Mouse (Mus musculus) cerebral cortex, adult 2 months (tissue): ENCODE results near the gene Olfr1469.

Experiments
- WGBS: fragments of 180-500 bp; shearing (Covaris S2); methylation state at CpG from one replicate; pipeline ENCODE4 v1.1.7; 2018; 5-methylcytosine and 5-hydroxymethylcytosine counted together

The Olfr1469 gene

DNA sequence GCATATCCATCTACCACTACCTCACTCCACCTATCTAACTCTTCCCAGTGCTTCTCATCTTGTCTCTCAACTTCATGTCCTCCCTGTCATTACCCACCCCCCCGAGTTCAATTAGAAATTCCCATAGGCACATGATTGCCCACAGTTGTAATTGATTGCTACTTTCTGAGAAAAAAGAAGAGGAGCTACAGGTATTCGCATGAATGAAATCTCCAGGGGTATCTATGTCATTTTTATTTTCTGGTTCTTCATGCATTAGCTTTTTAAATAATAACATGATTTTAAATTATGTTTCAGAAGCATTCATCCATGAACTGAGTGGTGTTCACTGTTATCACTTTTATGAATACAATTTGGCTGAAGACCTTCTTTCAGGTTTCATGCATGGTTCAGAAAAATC is at the start of gene Olfr1469:
Gene Olfr1469, plus strand, starts transcription at position 301 of the 400 bp plus-strand sequence.
- whole genome bisulfite sequencing: 81% methylated on average over 2 of the region's 2 CpGs

DNA sequence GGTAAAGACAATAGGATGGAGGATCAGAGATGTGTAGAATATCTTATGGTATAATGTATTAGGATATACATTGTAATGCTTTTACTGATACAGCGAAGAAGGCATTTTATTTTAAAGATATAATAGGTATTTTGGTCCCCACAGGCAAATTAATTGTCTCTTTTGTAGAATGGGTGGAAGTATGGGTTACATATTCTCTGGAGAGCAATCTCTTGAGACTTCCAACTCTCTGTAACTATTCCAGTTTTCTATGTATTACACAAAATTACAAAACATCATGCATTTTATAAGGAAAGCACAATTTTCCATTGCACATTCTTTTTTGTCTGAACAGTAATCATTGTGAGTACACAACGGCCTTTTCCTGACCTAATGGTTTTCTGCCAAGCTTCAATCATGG is 45.7 kb upstream of the Olfr1469 start, which contains the start of gene Olfr1467:
Gene Olfr1467, plus strand, starts transcription at position 301 of the 400 bp plus-strand sequence.
- 60% methylated on average over 2 of the region's 2 CpGs for WGBS

DNA sequence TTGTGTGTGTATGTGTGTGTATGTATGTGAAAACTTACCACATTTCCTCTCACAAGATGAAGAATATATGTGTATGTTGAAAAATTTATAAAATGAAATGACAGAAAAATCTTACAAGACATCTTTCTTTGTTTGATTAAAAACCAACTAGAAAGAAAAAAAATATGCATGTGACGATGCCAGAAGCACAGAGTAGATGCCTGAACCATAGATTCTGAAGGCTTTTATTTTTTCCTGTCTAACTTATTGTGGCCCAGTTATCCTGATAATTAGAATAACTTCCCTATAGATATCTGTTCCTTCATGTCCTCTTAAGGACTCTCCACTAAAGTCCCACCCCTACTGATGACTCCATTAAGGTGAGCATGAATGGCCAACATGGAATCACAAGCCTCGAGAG is 35.5 kb downstream of the Olfr1469 start, which contains the start of gene Olfr1471:
Gene Olfr1471, plus strand, starts transcription at position 301 of the 400 bp plus-strand sequence.
- 69% methylated on average over 2 of the region's 2 CpGs for WGBS

GRCm38 (mm10) chr19:13455986-13456385 is 48.3 kb downstream of the Olfr1469 start, which contains the start of gene Olfr1472:
Olfr1472 (minus strand) TSS chr19:13456086.
- WGBS: 77% methylated on average over 1 of the region's 1 CpGs
